Mouse (Mus musculus): ENCODE results near the gene Iqcd. TPM values are rescaled to one million over a fixed set of nuclear protein-coding genes. Genes with fewer than 3 reads are reported as not detected.

The Iqcd gene
- polyA plus RNA-seq, 1 experiment from 2014 or later = 2.3 TPM

GRCm38 (mm10) chr5:120656281-120656751 is 67.5 kb downstream of the Iqcd start:
- WGBS = 83% methylated on average over 12 of the region's 12 CpGs
- Histone ChIP-seq H3K4me3 (no peak overlapping the region), H3K4me1 (replicated peaks) (peaks cover 8% of the 10 kb centered on the region), H3K27me3 (peaks cover under 1% of the 10 kb centered on the region), H3K9ac (no peak overlapping the region), H3K36me3 (no peaks in the 10 kb centered on the region), H3K4me2 (no peak overlapping the region), H3K27ac (replicated peaks) (no peak overlapping the region), H3K9me3 (no peaks in the 10 kb centered on the region)
- no peak for ATAC-seq (ENCODE audit: low FRiP score, low read depth)

Other genes starting within 250 kb of the Iqcd start
- gene Lhx5, start 157.3 kb upstream of the Iqcd start, polyA plus RNA-seq (2015; fragmentation: Nextera tagmentation; extraction: Ambion mirVana) = 26.3 and 31.4 TPM in 2 replicates
- gene Sdsl, start 116.2 kb upstream of the Iqcd start, polyA plus RNA-seq (2015; fragmentation: Nextera tagmentation; extraction: Ambion mirVana) = 6.5 and 6.9 TPM in 2 replicates
- gene Sds, start 112.5 kb upstream of the Iqcd start, polyA plus RNA-seq (2015; fragmentation: Nextera tagmentation; extraction: Ambion mirVana) = not detected in 2 replicates
- 35.9 and 39.0 TPM in 2 replicates for gene Plbd2, start 85.4 kb upstream of the Iqcd start, polyA plus RNA-seq (2015; fragmentation: Nextera tagmentation; extraction: Ambion mirVana)
- gene Slc8b1, start 77.8 kb upstream of the Iqcd start, polyA plus RNA-seq (2015; fragmentation: Nextera tagmentation; extraction: Ambion mirVana) = 2.4 and 2.9 TPM in 2 replicates
- 18.1 and 19.7 TPM in 2 replicates for gene Tpcn1, start 343 bp upstream of the Iqcd start, polyA plus RNA-seq (2015; fragmentation: Nextera tagmentation; extraction: Ambion mirVana)
- gene Rita1, start 23.6 kb downstream of the Iqcd start, polyA plus RNA-seq (2015; fragmentation: Nextera tagmentation; extraction: Ambion mirVana) = 28.7 and 31.1 TPM in 2 replicates
- 37.9 and 41.3 TPM in 2 replicates for gene Ddx54, start 23.7 kb downstream of the Iqcd start, polyA plus RNA-seq (2015; fragmentation: Nextera tagmentation; extraction: Ambion mirVana)
- 0.71 and 0.83 TPM in 2 replicates for gene Cfap73, start 45.2 kb downstream of the Iqcd start, polyA plus RNA-seq (2015; fragmentation: Nextera tagmentation; extraction: Ambion mirVana)
- 0.78 and 0.92 TPM in 2 replicates for gene Rasal1, start 59.8 kb downstream of the Iqcd start, polyA plus RNA-seq (2015; fragmentation: Nextera tagmentation; extraction: Ambion mirVana)
- gene Dtx1, start 122.9 kb downstream of the Iqcd start, polyA plus RNA-seq (2015; fragmentation: Nextera tagmentation; extraction: Ambion mirVana) = 56.2 and 69.9 TPM in 2 replicates
- 0.27 and 0.84 TPM in 2 replicates for gene Oas2, start 160.8 kb downstream of the Iqcd start, polyA plus RNA-seq (2015; fragmentation: Nextera tagmentation; extraction: Ambion mirVana)
- 1.1 TPM in 2 replicates for gene Oas3, start 188.6 kb downstream of the Iqcd start, polyA plus RNA-seq (2015; fragmentation: Nextera tagmentation; extraction: Ambion mirVana)
- 0.39 and 0.72 TPM in 2 replicates for gene Oas1e, start 206.5 kb downstream of the Iqcd start, polyA plus RNA-seq (2015; fragmentation: Nextera tagmentation; extraction: Ambion mirVana)
- 0.32 and 0.46 TPM in 2 replicates for gene Oas1c, start 223.5 kb downstream of the Iqcd start, polyA plus RNA-seq (2015; fragmentation: Nextera tagmentation; extraction: Ambion mirVana)